Mouse (Mus musculus) erythroblast, embryonic 14.5 days (primary cell): Measurements from ENCODE around the gene Plcd1. TPM values are rescaled to one million over a fixed set of nuclear protein-coding genes. Genes with fewer than 3 reads are reported as not detected.

ENCODE experiments used
- H3K27me3 ChIP-seq: 2 replicates; pipeline ENCODE4 v1.6.1; 2012; ENCODE audit warnings: inconsistent platforms; ENCODE audit not compliant: control insufficient read depth
- H3K36me3 ChIP-seq: 2 replicates; pipeline ENCODE4 v1.6.1; 2012; ENCODE audit warnings: mild to moderate bottlenecking, inconsistent platforms; ENCODE audit not compliant: control insufficient read depth
- H3K4me1 ChIP-seq: 2 replicates; pipeline ENCODE4 v1.6.1; 2012; ENCODE audit warnings: inconsistent platforms; ENCODE audit not compliant: control insufficient read depth
- H3K4me3 ChIP-seq: replicated peaks from 2 replicates; pipeline ENCODE3; 2012; ENCODE audit warnings: moderate library complexity, mild to moderate bottlenecking, inconsistent platforms
- H3K9me3 ChIP-seq: 2 replicates; pipeline ENCODE4 v1.6.1; 2012; ENCODE audit warnings: low read length, inconsistent platforms, mixed read lengths; ENCODE audit not compliant: control insufficient read depth
- GATA1 ChIP-seq: IDR thresholded peaks from 2 replicates; pipeline ENCODE4 v1.6.1; 2012; ENCODE audit warnings: low read length, inconsistent platforms, mixed read lengths
- TAL1 ChIP-seq: IDR thresholded peaks from 3 replicates; pipeline ENCODE4 v1.6.1; 2012; ENCODE audit warnings: low read length, inconsistent platforms, mixed read lengths
- polyA plus RNA-seq: library from polyadenylated mRNA; stranded (reverse); fragments of >175 nt; gene quantifications from 2 replicates; pipeline ENCODE4 v1.2.3, GENCODE M21; 2012

Plcd1 gene
- polyA plus RNA-seq, 1 experiment, result 0.01 TPM

DNA sequence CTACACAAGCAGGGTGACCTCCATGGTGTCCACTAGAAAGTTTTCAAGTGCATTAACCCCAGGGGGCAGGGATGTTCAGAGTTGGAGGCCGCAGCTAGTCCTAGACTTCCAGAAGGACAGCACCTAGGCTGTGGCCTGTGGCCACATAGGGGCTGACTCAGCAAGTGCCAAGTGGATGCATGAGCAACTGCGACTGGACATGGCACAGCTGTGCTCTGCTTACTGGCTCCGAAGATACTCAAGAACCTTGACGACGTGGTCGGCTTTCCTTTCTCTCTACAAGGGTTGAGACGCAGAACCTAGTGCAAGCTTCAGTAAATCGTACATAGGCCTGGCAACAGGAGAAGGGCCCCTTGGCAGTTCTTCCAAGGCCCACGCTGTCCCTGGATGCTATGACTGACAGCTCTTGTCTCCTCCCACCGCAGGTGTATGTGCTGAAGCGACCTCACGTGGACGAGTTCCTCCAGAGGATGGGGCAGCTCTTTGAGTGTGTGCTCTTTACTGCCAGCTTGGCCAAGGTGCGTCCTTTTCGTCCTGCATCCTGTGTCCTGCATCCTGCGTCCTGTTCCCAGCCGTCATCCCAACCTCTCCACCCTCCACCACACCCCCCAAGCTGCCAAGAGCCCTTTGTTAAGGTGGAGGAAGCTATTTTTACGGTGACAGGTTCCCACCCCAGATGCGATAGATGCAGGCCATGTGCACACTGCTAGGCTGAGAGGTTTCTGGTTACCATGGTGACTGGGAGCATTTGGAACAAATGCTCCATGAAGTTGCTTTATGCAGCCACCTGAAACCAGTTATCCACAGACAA lies 60.0 kb downstream of the Plcd1 start:
- no peak for TF ChIP-seq GATA1
- TF ChIP-seq TAL1, result no peak
- Histone ChIP-seq H3K36me3 (peaks cover 40% of the 10 kb centered on the region), H3K9me3 (no peaks in the 10 kb centered on the region), H3K27me3 (no peaks in the 10 kb centered on the region), H3K4me1 (no peaks in the 10 kb centered on the region), H3K4me3 (no peak overlapping the region)

DNA sequence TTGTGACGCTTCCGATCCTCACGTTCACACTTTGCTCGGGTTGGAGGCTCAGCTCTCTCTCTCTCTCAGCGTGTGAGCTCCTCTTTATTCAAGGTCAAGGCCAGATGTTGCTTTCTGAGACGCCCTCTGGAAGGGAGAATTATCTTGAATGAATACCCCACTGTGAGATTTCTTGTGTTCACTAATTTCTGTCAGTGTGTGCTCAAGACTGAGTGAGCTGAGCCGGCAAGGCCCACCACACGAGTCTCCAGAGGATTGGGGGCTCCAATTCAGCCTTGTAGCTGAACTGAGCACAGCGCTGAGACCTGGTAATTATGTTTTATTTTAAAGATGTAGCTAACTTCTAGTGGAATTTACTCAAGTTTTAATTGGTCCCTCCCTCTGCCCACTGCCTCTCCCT lies 60.8 kb downstream of the Plcd1 start:
- no peaks in the 10 kb centered on the region for H3K27me3 ChIP-seq
- no peaks in the 10 kb centered on the region for H3K4me1 ChIP-seq
- no peak overlapping the region for H3K4me3 ChIP-seq
- no peaks in the 10 kb centered on the region for H3K9me3 ChIP-seq
- H3K36me3 ChIP-seq, result peaks cover 40% of the 10 kb centered on the region
- no peak for TF ChIP-seq TAL1
- TF ChIP-seq GATA1, result no peak

GRCm38 (mm10) chr9:119031772-119032171 lies 61.5 kb downstream of the Plcd1 start:
- H3K4me3 ChIP-seq, result no peak overlapping the region
- peaks cover 40% of the 10 kb centered on the region for H3K36me3 ChIP-seq
- H3K9me3 ChIP-seq, result no peaks in the 10 kb centered on the region
- no peaks in the 10 kb centered on the region for H3K27me3 ChIP-seq
- TF ChIP-seq TAL1 (no peak), GATA1 (no peak)
- H3K4me1 ChIP-seq, result no peaks in the 10 kb centered on the region

DNA sequence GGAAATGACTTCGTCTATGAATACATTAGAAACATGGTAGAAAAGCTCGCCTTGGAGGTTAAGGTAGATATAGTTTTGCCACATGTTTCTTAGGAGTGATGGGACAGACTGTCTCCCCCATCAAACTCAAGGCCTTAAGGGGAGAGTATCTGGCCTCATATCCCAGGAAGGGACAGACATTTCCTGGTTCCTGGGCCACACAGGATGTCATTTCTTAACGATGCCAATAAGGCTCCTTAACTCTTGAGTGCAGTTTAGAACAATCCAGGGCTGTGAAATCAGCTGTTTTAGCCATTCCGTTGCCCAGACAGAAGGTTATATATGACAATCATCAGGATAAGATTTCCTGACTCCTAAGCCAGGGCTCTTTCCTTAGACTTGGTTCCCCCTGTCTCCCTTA lies 62.3 kb downstream of the Plcd1 start:
- Histone ChIP-seq H3K27me3 (no peaks in the 10 kb centered on the region), H3K36me3 (peaks cover 40% of the 10 kb centered on the region), H3K4me3 (no peak overlapping the region), H3K9me3 (no peaks in the 10 kb centered on the region), H3K4me1 (no peaks in the 10 kb centered on the region)
- TF ChIP-seq TAL1 (no peak), GATA1 (no peak)

GRCm38 (mm10) chr9:119029568-119029967 lies 63.7 kb downstream of the Plcd1 start:
- H3K36me3 ChIP-seq, result peaks cover 35% of the 10 kb centered on the region
- no peaks in the 10 kb centered on the region for H3K4me1 ChIP-seq
- no peaks in the 10 kb centered on the region for H3K9me3 ChIP-seq
- TF ChIP-seq TAL1 (no peak), GATA1 (no peak)
- H3K4me3 ChIP-seq, result no peak overlapping the region
- H3K27me3 ChIP-seq, result no peaks in the 10 kb centered on the region

GRCm38 (mm10) chr9:119028226-119029195 lies 64.8 kb downstream of the Plcd1 start:
- no peak for TF ChIP-seq GATA1
- no peak for TF ChIP-seq TAL1
- H3K27me3 ChIP-seq, result no peaks in the 10 kb centered on the region
- H3K36me3 ChIP-seq, result peaks cover 28% of the 10 kb centered on the region
- H3K4me1 ChIP-seq, result peaks cover 6% of the 10 kb centered on the region
- no peak overlapping the region for H3K4me3 ChIP-seq
- H3K9me3 ChIP-seq, result no peaks in the 10 kb centered on the region

- no peaks in the 10 kb centered on the region for H3K27me3 ChIP-seq
- no peaks in the 10 kb centered on the region for H3K9me3 ChIP-seq
- peaks cover 6% of the 10 kb centered on the region for H3K4me1 ChIP-seq
- H3K4me3 ChIP-seq, result no peak overlapping the region
- TF ChIP-seq GATA1 (no peak), TAL1 (no peak)
- peaks cover 18% of the 10 kb centered on the region for H3K36me3 ChIP-seq
These were observed 66.0 kb downstream of the Plcd1 start for GRCm38 (mm10) chr9:119027337-119027736.

- Histone ChIP-seq H3K4me1 (peaks cover 6% of the 10 kb centered on the region), H3K4me3 (no peak overlapping the region), H3K36me3 (peaks cover 7% of the 10 kb centered on the region), H3K27me3 (no peaks in the 10 kb centered on the region), H3K9me3 (no peaks in the 10 kb centered on the region)
- TF ChIP-seq TAL1, result no peak
- TF ChIP-seq GATA1, result no peak
These were observed 67.4 kb downstream of the Plcd1 start for GRCm38 (mm10) chr9:119025832-119026331.

DNA sequence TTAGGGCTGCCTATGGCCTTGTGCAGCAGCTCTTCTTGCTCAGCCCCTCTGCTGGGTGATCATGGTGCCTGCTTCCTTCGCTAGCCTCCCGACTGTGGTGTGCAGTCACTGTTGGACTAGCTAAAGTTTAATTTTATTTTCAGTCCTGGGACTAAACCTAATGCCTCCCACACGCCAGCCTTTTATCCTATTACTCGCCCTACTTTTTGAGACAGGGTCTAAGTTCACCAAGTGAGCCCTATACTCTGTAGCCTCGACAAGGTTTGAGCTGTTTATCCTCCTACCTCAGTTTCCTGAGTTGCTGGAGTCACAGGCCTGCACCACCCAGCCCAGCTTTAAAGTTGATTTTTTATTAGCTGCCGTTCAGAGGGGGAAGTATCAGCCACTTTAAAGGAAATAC lies 68.0 kb downstream of the Plcd1 start:
- H3K36me3 ChIP-seq, result peaks cover 9% of the 10 kb centered on the region
- no peak overlapping the region for H3K4me3 ChIP-seq
- TF ChIP-seq TAL1 (no peak), GATA1 (no peak)
- H3K27me3 ChIP-seq, result no peaks in the 10 kb centered on the region
- H3K9me3 ChIP-seq, result no peaks in the 10 kb centered on the region
- peaks cover 6% of the 10 kb centered on the region for H3K4me1 ChIP-seq
